Mouse (Mus musculus) frontal cortex, adult 2 months (tissue): ENCODE results near the gene Hps6. TPM values are rescaled to one million over a fixed set of nuclear protein-coding genes. Genes with fewer than 3 reads are reported as not detected.

Experiments used
- DNase-seq, 2 experiments: peaks; one replicate each; pipeline ENCODE4 v3.0.0; 2022; ENCODE audit warnings: low spot score in 1 of 2; ENCODE audit errors: extremely low spot score in 1 of 2
- polyA plus RNA-seq: library from polyadenylated mRNA; depleted of rRNA; stranded (reverse); fragments of >200 nt; gene quantifications from 2 replicates; pipeline ENCODE4 v1.2.3, GENCODE M21; 2012

Hps6 gene
- polyA plus RNA-seq, 1 experiment: 3.6 TPM

DNA sequence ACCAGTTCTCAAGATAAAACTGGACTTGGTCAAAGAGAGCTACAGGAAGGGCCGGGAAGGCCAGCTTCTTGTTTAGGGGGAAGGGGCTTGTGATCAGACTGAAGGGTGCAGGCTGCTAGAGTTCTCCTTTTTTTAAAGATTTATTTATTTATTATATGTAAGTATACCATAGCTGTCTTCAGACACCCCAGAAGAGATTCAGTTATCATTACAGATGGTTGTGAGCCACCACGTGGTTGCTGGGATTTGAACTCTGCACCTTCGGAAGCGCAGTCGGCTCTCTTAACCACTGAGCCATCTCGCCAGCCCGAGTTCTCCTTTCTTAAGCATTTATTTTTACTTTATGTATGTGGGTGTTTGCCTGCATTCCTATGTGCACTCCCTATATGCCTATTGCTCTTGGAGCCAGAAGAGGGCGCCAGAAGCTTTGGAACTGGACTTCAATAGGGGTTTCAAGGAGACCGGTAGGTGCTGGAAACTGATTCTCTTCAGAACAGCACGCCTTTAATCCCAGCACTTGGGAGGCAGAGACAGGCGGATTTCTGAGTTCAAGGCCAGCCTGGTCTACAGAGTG is 25.5 kb downstream of the Hps6 start:
- DNase-seq: no peak

DNA sequence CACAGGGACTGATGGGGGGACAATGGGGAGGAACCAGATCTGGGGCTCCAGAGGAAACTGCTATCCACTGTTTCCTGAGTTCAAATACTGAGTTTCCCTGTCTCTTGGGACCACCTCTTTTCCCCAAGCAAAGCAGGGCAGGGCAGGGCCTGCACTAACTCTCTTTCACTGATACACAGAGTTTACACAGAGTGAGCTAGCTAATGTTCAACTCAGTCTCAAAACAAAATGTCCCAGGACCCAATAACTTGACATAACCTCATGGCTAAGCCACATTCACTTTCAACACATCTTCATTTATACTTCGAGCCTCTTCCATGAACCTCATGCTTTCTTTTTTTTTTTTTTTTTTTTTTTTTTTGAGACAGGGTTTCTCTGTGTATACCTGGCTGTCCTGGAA is 26.3 kb downstream of the Hps6 start:
- no peak for DNase-seq

DNA sequence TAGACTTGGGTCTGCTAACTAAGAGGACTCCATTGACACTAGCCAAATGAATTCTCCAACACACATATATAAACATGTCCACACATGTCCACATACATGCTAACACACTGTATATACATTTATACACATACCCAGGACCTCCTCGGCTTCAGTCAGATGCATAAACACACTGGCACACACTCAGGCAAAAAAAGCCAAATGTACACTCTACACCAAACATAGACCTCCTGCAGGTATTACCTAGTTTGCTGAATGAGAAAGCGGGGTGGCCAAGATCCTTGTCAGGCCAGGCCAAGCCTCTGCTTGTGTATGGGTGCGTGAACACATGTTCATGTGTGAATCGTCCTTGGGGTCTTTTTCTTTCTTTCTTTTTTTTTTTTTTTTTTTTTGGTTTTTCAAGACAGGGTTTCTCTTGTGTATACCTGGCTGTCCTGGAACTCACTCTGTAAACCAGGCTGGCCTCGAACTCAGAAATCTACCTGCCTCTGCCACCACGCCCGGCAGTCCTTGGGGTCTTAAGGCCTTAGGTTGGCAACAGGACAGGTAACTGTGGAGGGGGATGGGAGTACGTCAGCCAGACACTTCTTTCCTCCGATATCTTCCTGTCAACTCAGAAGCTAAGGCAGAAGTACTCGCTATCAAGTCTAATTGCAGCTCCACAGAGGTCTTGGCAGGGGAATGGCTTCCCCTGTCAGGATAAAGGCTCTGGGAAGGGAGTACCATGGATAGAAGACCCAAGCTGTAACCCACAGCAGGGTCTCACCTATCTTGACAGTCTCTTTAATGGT is 27.1 kb downstream of the Hps6 start:
- DNase-seq: no peak

DNA sequence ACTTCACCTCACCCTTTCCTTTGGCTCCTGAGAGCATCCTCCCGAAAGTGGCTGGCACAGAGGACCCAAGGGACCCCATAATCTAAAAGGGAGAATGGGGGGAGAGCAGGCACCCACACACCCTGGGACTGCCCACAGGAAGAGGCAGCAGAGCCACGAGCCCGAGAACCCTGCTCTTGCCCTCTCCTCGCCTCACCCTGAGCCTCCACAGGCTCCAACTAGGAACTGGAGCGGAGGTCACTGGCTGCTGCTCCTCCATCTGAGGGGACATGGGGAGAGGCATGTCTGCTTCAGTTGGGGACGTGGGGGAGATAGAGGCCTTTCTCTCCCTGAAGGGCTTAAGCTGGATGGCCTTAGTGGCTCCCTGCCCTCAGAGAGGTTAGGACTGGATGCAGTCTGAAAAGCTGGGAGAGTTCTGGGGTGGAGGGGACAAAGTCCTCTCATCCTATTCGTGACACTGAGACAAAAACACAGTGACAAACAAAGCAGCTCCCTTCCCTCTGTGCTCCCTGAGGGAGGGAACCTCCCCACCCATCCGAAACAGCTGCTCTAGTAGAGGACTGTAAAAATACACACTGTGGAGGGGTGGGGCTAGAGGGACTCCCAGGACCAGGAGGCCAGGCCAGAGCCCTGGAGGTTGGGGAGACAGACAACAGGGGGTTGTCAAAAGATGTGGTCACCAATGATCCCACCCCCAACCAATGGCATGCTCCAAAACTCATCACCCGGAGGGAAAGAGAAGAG is 28.6 kb downstream of the Hps6 start:
- no peak for DNase-seq

DNA sequence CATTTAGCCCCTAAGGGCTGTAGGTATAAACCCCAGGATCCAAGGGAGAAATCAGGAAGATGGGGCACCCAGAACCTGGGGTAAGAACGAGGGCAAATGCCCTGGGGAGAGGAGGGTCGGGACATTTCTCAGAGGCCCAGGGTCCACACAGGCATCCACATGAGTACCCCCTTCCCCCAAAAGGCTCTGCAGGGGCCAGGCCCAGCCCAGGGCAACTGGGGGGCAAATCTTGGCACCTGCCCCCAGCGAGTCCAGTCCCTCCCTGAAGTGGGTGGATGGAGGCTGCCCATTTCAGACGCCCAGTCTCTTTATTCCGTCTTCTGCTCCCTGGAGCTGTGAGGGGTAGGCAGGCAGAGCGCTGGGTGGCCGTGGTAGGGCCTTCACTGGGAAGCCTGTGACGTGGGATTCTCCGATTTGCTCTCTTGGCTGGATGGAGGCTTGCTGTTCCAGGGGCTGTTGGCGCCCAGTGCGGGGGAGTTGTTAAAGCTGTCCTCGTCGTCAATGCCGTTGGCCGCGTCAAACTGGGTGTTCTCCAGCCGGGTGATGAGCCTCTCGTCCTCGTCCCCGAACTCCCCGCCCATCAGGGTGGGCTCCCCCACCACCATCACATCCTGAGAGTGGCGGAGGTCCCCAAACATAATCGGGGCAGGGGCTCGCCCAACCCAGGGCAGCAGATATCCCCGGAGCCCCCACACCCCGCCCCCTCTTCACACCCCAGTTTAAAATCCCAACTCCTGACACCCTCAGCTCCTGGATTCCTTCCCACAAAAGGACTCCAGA is 29.6 kb downstream of the Hps6 start:
- DNase-seq: peak in 1 of 2 experiments; percentile 63

DNA sequence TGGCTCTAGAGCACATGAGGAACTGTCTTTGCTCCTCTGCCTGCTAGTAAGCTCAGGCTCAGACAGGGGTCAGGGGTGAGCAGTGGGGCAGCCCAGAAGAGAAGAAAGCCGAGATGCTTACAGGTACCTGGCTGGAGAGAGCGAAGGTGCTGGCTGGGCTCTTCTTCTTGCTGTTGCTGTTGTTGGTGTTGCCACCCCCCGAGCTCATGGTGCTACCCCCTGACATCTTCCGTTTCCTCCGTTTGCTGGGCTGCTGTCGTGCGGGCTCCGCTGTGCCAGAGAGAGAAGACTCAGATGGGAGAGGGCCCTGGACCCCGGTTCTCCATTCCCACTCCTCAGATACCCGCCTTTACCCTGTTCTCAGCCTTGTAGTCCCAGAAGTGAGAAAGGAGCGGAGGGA is 30.6 kb downstream of the Hps6 start:
- DNase-seq: no peak

DNA sequence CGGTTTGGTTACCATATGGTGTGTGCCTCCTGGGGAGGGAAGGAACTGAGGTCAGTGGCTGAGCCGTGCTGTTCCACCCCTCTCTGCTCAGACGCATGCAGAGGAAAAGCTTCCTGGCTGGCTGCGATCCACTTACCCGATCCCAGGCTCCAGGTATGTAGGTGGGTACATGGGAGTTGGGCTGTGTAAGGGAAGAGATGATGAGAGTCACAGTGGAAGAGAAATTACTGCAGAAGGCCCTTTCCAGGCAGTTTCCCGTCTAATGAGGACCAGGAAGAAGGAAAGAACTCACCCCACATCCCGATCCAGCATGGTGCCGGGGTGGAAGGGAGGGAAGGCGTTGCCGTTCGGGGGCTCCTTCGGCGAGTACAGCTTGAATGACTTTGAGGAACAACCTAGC is 32.7 kb downstream of the Hps6 start:
- no peak for DNase-seq

DNA sequence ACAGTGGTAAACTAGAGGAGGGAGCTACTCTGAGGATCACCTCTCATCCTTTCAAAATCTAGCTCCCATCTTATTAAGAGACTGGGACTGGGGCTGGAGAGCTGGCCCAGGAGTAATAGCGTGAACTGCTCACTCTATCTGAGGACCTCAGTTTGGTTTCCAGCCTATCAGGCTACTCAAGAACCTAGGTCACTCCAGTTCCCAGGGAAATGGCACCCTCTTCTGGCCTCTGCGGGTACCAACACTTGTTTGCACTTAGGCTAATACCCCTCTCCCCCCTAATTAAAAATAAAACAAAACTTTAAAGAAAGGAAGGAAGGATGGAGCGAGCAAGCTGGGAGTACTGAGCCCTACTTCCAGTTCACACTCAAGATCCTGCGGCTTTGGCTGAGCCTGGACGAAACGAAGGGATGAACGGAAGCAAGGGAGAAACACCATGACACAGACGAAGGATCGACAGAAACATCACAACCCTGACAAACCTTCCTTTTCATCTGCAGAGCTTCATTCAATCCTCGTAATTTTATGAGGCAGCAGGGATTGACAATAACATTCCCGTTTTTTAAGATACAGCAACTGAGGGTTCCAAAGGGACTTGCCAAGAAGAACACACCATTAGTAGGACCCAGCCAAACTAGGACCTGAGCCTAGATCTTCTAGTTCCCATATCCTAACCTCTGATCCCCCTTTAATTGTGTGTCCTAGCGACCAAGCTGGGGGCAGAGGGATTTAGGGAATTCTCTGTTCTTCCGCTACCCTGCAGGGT is 33.4 kb downstream of the Hps6 start:
- no peak for DNase-seq

DNA sequence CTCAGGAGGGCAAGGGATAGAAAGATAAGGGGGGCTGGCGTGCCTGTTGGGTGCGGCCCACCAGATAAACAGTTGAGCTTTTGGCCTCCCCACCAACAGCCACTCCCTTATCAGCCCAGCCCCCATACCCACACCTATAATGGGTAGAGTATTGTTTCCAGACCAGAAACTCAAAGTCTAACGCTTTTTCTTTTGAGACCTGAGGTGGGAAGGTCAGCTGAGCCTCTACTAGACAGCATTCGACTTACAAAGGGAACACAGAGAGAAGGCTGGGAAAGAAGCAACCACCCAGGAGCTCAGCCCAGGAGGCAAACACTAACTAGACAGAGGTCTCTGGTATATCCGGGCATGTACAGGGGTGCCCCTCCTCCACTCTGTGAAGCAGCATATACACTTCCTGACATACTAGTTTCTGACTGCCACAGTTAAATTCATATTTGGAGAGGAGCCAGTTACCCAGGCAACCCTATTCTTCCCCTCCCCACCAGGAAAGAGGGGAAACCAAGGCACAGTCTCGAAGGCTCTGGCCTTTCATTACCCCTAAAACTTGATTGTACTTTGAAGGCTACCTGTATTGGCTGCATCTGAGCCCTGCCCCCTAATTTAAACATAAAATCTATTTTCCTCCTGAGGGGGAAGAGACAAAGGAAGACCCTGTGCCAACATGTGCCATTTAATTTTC is 34.1 kb downstream of the Hps6 start:
- no peak for DNase-seq

DNA sequence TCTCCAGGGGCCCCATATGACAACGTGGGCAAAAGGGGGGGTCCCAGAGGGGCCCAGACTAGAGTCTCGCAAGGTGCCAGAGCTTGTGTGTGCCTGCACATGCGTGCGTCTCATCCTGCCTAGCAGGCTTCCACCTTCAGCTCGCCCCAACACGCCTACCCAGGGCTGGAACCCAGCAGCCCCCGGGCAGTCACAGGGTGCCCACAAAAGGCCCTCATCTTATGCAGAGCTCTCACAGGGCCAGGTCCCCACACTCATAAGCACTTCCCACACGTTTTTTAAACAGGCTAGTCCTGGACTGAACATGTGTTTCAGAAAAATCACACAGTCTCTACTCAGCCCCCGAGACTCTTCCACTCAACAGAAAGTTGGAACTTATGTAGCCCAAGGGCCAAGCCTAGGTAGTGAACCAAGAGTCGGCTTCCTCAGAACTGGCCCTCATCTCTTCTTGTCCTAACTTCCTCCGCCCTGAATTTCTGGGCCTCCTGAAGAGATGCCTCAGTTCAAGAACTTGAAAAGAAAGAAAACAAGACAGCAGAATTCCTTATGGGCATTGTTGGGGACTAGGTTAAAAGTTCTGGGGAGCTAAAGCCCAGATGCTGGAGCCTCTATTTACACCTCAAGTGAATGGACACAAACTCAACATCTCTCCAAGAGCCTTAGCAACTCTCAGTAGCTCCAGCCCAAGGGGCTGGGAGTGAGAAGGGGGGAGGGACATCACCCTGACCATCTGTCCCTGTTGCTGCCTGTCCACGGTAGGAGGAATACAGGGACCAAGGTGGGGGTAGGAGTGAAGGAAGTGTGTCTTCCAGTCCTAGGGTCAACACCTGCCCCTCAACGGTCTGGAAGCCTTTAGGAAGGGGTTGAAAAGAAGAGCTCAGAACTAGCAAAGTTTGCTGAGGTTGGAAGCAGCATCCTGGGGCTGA is 34.9 kb downstream of the Hps6 start:
- DNase-seq: no peak

DNA sequence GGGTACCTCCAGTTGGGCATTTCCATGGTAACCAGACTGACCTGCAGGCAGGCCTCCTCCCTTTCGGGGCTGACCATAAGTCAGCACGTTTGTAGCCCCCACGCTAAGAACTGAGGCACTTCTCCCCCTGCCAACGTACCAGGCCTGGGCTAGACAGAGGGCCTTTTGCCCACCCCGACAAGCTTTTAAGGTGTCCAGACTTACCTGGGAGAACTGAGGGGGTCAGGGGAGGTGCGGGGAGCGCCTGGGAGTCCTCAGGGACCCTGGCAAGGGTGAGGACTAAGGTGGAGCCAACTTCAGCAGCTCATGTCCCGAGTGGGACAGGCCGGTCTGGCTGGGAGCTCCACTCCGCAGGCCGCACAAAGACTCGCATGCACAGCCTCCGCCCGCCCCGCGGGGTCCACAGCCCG is 35.5 kb downstream of the Hps6 start:
- no peak for DNase-seq

DNA sequence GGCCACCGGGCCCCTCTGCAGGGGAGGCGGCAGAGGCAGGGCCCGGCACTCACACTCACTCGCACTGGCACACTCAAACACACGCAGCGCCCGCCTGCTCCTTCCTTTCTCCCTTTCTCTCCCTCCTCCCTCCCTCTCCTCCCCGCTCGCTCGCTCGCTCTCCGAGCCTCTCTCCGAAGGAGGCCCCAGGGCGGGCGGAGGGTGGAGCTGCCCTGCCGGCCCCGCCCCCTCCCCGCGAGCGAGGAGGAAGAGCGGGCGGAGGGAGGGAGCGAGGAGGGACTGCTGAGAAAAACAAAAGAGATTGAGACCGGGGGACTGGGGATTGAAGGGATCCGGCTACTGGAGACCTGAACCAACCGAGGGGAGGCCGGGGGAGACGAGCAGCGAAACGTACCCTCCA is 36.2 kb downstream of the Hps6 start:
- peak in 1 of 2 experiments; percentile 81 for DNase-seq

DNA sequence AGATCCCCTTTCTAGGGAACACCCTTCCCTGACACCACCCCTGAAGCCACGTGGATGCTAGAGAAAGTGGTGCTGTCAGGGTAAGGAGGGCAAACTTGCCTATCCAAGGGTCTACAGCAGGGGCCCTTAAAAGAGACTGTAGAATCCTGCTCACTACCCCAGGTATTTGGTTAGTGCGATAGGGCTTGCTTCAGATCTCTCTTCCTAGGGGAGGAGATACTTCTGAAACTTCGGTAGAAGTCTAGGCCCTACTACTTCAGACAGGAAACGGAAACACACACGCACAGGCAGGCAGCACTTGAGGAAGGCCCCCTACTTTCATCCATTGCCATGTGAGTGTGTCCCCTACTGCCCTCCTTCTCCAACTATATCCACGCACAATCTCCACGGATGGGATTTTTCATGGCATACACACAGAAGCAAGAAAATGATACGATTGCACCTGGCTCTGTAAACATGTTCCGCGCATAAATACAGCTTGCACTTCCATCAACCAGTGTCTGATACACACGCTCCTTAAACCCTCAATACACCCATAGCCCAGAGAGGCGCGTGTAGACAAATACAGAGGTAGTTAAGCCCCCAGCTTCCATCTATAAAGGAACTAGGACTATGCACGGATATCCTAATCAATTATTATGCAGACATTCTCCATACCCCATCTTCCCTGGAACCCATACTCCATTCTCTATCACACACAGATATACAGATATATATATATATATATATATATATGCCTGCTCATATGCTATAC is 37.0 kb downstream of the Hps6 start:
- DNase-seq: no peak

DNA sequence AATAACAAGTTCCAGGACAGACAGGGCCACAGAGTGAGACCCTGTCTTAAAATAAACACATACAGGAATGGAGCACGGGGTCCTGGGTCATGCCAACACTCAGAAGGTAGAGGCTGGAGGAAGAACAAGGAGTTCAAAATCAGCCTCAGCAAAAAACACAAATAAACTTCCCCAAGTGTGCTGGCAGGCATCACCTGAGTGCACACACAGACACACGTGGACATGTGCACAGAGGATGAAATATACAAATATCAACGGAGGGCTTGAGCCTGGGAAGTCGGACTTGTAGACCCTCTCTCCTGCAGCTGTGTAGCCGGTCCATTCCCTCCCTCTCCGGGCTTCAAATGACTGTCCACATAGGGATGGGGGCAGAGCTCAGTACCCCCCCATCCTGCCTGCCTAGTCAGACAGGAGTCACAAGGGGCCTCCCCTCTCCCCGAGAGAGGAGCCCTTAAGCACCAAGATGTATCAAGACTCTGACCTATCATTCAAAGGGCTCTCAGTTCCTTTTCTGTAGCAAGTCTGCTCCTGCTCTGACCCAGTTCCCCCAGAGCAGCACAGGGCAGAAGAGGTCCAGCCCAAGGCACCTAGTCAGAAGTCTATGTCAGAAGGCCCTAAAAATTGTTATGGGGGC is 38.1 kb downstream of the Hps6 start:
- no peak for DNase-seq

DNA sequence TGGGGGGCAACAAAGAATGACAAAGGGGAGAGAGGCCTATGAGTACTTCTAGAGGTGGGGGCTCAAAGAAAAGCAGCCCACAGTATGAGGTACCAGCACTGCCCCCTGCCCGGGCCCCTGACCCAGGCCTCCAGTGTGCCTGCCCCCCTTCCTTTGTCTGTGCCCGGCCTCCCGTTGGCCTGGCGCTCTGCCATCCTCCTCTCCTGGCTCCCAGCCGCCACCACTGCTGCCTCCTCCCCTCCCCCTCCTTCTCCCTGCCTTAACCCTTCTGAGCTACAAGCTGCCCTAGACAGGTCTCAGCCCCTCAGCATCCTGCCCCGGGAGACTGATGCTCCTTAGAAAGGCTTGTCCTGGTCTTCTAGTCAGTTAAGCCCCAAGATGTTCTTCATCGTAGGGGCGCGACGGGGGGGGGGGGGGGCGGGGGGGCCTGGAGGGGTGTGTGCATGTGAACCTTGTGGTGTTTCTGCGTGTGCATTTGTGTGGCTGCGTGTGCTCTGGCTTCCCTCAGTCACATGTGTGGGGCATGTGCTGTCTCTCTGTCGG is 38.7 kb downstream of the Hps6 start:
- peak in 1 of 2 experiments; percentile 85 for DNase-seq

DNA sequence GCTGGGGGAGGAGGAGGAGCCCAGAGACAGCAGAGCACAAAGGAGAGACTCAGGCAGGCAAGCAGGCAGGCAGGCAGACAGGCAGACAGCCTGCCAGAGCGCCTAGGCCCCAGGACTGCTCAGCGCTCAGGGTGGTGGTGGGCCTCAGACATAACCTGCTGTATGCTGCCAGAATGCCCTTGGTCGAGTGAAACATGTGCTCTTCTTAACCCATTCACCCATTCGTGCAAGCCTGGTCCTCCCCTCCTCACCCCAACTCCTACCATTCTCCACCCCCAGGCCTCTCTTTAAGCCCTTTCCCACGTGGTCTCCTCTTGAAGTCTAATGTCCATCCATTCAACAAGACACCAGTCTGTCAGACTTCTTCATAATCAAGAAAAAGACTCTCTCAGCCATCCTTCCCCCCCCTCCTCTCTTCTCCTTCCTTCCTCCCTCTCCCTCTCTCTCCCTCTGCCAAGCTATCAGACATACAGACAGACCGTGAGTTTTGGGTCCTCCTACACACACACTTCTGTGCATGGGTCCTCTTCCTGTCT is 39.2 kb downstream of the Hps6 start:
- peak in 1 of 2 experiments; percentile 72 for DNase-seq

DNA sequence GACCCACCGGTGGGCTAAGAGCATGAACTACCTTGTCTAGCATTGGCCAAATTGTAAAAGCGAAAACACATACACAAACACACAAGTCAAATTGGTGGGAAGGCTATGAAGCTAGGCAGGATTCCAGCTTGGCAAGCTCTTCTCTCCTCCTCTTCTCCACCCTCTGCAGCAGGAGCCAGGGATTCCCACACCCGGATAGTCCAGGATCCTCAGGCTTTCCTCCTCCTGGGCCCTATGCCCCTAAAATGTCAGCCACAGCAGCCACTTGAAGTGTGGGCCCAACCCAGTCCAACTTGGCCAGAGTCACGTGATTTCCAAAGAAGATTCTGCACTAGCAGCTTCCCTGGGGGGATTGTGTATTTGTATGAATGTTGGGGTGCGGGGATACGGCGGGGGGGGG is 40.1 kb downstream of the Hps6 start:
- DNase-seq: no peak
